ENCODE assay signal across 17 mouse cellular contexts in the genomic region with DNA sequence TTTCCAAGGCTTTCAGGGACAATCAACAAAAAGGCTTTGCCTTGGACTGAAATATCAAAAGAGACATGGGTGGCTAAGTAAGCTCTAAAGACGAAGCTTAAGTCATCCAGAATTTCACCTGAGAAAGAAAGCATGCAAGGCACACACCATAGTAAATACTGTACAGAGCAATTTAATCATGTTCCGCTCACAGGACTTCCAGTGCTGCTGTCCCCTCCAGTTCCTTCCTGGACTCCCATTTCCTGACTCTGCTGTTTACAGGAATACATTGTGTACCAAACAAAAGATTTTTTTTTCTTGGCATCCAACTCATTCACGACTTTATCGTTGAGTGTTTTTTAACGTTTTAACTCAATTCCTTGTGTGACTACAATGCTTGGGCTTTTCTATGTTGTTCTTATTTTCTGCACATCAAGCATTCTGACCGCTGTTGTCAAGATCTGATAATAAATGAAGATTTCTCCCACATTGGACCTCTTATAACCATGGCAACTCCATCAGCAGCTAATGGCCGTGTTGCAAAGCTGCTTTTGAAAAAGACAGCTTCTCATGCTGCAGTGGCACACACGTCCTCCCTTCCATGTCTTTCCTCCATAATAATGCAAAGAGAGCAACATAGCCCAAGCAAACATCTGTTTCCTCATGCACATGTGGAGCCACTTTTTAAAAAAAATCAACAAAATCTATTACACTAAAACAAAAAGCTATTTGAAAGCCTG.
DNase-seq lines count a peak whose midpoint lies in the region; ATAC-seq and TF ChIP-seq lines count a peak whose summit lies in the region.
"Had no signal": no experiment of that assay in that cellular context is flagged by ENCODE, and none has a peak within 500 bp of the region (broad histone marks: within the 10 kb centered on the region; RNA-seq: fewer than 3 reads in every experiment).

No protein-coding gene starts in this region.

- intact Hi-C loops in heart, postnatal 14 days (cut with DNase I), result no loop called here

- no peaks in the 10 kb centered on the region for H3K36me3 ChIP-seq in forebrain, embryonic 16.5 days (ENCODE audit: control insufficient read depth, insufficient read depth)
- H3K36me3 ChIP-seq in hindbrain, embryonic 14.5 days (replicated peaks; ENCODE audit: control insufficient read depth, insufficient read depth), result no peaks in the 10 kb centered on the region
- H3K36me3 ChIP-seq: G1E; limb, embryonic 10.5 days; liver, embryonic 12.5 days; stomach, embryonic 15.5 days had no signal

- no peaks in the 10 kb centered on the region for H3K27me3 ChIP-seq in forebrain, embryonic 16.5 days (replicated peaks; ENCODE audit: control insufficient read depth, insufficient read depth, low read length)
- no peaks in the 10 kb centered on the region for H3K27me3 ChIP-seq in hindbrain, embryonic 14.5 days (ENCODE audit: control insufficient read depth, insufficient read depth, low read length)
- H3K27me3 ChIP-seq: liver, embryonic 12.5 days; stomach, embryonic 15.5 days had no signal

- peak; percentile 31 for DNase-seq in heart, adult 8-10 months (ENCODE audit: low spot score)
- DNase-seq in heart, postnatal 14 days, result no peak
- DNase-seq in lung, postnatal 25 days (ENCODE audit: low spot score), result peak; percentile 4
- DNase-seq in lung, adult 2 months, result no peak
- no peak for DNase-seq in hindbrain, embryonic 14.5 days (ENCODE audit: low spot score)
- DNase-seq in right cerebral cortex, postnatal 36 days (ENCODE audit: low spot score in 2 of 2), result no peak
- DNase-seq: adrenal gland, adult 2 months; cerebellum, adult 8-10 months; right cerebral cortex, adult 18-20 months; spleen, adult 18-20 months had no signal

- H3K27ac ChIP-seq in forebrain, embryonic 16.5 days (ENCODE audit: low read length), result no peak overlapping the region
- peak overlapping the region; percentile 59; the same call in 1 of the 2 replicates for H3K27ac ChIP-seq in hindbrain, embryonic 14.5 days
- H3K27ac ChIP-seq: layer of hippocampus, adult 2 months; limb, embryonic 10.5 days; liver, embryonic 12.5 days; macrophage; stomach, embryonic 15.5 days had no signal

- H3K4me3 ChIP-seq in lung, adult 2 months (replicated peaks; ENCODE audit: extremely low read depth, low read depth, low read length), result no peak overlapping the region
- H3K4me3 ChIP-seq in forebrain, embryonic 16.5 days (replicated peaks; ENCODE audit: low read length), result no peak overlapping the region
- H3K4me3 ChIP-seq in hindbrain, embryonic 14.5 days (replicated peaks; ENCODE audit: low read length), result no peak overlapping the region
- H3K4me3 ChIP-seq: layer of hippocampus, adult 2 months; limb, embryonic 10.5 days; liver, embryonic 12.5 days; stomach, embryonic 15.5 days had no signal

- H3K4me1 ChIP-seq in lung, adult 2 months (ENCODE audit: control insufficient read depth, insufficient read depth, low read length), result no peaks in the 10 kb centered on the region; the same call in 1 of the 2 replicates
- H3K4me1 ChIP-seq in forebrain, embryonic 16.5 days (replicated peaks; ENCODE audit: control insufficient read depth, insufficient read depth, low read length), result no peaks in the 10 kb centered on the region
- peaks cover 17% of the 10 kb centered on the region for H3K4me1 ChIP-seq in hindbrain, embryonic 14.5 days (replicated peaks; ENCODE audit: control insufficient read depth, insufficient read depth, low read length)
- H3K4me1 ChIP-seq: liver, embryonic 12.5 days; stomach, embryonic 15.5 days had no signal

- TF ChIP-seq CTCF in lung, adult 2 months (IDR thresholded peaks at IDR 0.05; ENCODE audit: insufficient read depth, low read length), result no peak

- H3K4me2 ChIP-seq in forebrain, embryonic 16.5 days (ENCODE audit: low read length), result no peak overlapping the region
- H3K4me2 ChIP-seq in hindbrain, embryonic 14.5 days (replicated peaks), result 0 out of 2 replicates have a peak overlapping the region, but pooled peaks have one; percentile 9
- H3K4me2 ChIP-seq: liver, embryonic 12.5 days; stomach, embryonic 15.5 days had no signal

- TF ChIP-seq POLR2A in lung, adult 2 months (IDR thresholded peaks at IDR 0.05; ENCODE audit: borderline replicate concordance, extremely low read depth, low read depth, low read length), result no peak

- ATAC-seq in forebrain, embryonic 16.5 days, result peak; percentile 52; the same call in 1 of the 2 replicates
- ATAC-seq in hindbrain, embryonic 14.5 days (ENCODE audit: low FRiP score), result peak; percentile 73; the same call in 1 of the 2 replicates
- ATAC-seq: liver, embryonic 12.5 days had no signal

- H3K9ac ChIP-seq in forebrain, embryonic 16.5 days (replicated peaks; ENCODE audit: low read depth, low read length), result no peak overlapping the region
- no peak overlapping the region for H3K9ac ChIP-seq in hindbrain, embryonic 14.5 days
- H3K9ac ChIP-seq: liver, embryonic 12.5 days; stomach, embryonic 15.5 days had no signal

- no peaks in the 10 kb centered on the region for H3K9me3 ChIP-seq in forebrain, embryonic 16.5 days (ENCODE audit: control insufficient read depth, low read length)
- no peaks in the 10 kb centered on the region for H3K9me3 ChIP-seq in hindbrain, embryonic 14.5 days (ENCODE audit: control insufficient read depth, low read length)
- H3K9me3 ChIP-seq: G1E; limb, embryonic 10.5 days; liver, embryonic 12.5 days; stomach, embryonic 15.5 days had no signal

- 41% methylated on average over 8 of the region's 8 CpGs for WGBS in lung, adult 2 months
- 40% methylated on average over 8 of the region's 8 CpGs for WGBS in forebrain, embryonic 16.5 days
- WGBS in hindbrain, embryonic 14.5 days, result 34% methylated on average over 8 of the region's 8 CpGs

Comparison
In these comparisons a context has a peak if more than half of its experiments do, and no peak if none do; other contexts are left out.
1. DNase-seq: peak in heart, adult 8-10 months (single experiment) and lung, postnatal 25 days (single experiment); none in heart, postnatal 14 days (0 of 2), lung, adult 2 months (single experiment), hindbrain, embryonic 14.5 days (single experiment) and right cerebral cortex, postnatal 36 days (0 of 2).